Mouse (Mus musculus) heart, postnatal 0 days (tissue): ENCODE results near the gene Klf5. TPM values are rescaled to one million over a fixed set of nuclear protein-coding genes. Genes with fewer than 3 reads are reported as not detected.

Experiments
- ATAC-seq: fragments of 200-750 bp; cut with Nextera tagmentation; 2 replicates; pipeline ENCODE4 v1.8.0; 2017; ENCODE audit warnings: low read depth, moderate number of reproducible peaks, moderate library complexity; ENCODE audit not compliant: insufficient read depth
- DNase-seq: peaks from one replicate; pipeline ENCODE4 v3.0.0-alpha.2; 2016; ENCODE audit warnings: low spot score
- H3K27ac ChIP-seq: fragments of 300-500 bp; sonication (generic); 2 replicates; pipeline ENCODE4 v1.5.1; 2014; ENCODE audit warnings: low read depth, mild to moderate bottlenecking
- H3K27me3 ChIP-seq: fragments of 300-500 bp; sonication (generic); 2 replicates; pipeline ENCODE4 v1.6.1; 2014; ENCODE audit warnings: low read length, mixed read lengths; ENCODE audit not compliant: control insufficient read depth, insufficient read depth
- H3K36me3 ChIP-seq: fragments of 300-500 bp; sonication (generic); replicated peaks from 2 replicates; pipeline ENCODE4 v1.6.1; 2014; ENCODE audit warnings: low read length, mixed read lengths; ENCODE audit not compliant: control insufficient read depth, insufficient read depth
- H3K4me1 ChIP-seq: fragments of 300-500 bp; sonication (generic); 2 replicates; pipeline ENCODE4 v1.6.1; 2014; ENCODE audit warnings: antibody characterized with exemption; ENCODE audit not compliant: control insufficient read depth, insufficient read depth
- H3K4me2 ChIP-seq: fragments of 300-500 bp; sonication (generic); 2 replicates; pipeline ENCODE4 v1.6.1; 2014; ENCODE audit warnings: low read depth, mild to moderate bottlenecking, low read length, moderate library complexity
- H3K4me3 ChIP-seq: fragments of 300-500 bp; sonication (generic); 2 replicates; pipeline ENCODE4 v1.5.1; 2014; ENCODE audit warnings: low read depth, low read length
- H3K9ac ChIP-seq: fragments of 300-500 bp; sonication (generic); replicated peaks from 2 replicates; pipeline ENCODE4 v1.6.1; 2014; ENCODE audit warnings: low read depth, low read length, mixed read lengths
- H3K9me3 ChIP-seq: fragments of 300-500 bp; sonication (generic); replicated peaks from 2 replicates; pipeline ENCODE4 v1.6.1; 2016; ENCODE audit warnings: low read length; ENCODE audit not compliant: control insufficient read depth
- CTCF ChIP-seq: IDR thresholded peaks from 2 replicates; pipeline ENCODE4 v1.5.1; 2016; ENCODE audit warnings: antibody characterized with exemption, control low read depth, low read depth
- EP300 ChIP-seq: IDR thresholded peaks from 2 replicates; pipeline ENCODE4 v1.6.1; 2016; ENCODE audit warnings: antibody characterized with exemption, low read depth
- WGBS: fragments of 180-500 bp; shearing (Covaris S2); extraction: QIAGEN DNeasy Blood & Tissue Kit; methylation state at CpG from one replicate; pipeline ENCODE4 v1.1.7; 2014; 5-methylcytosine and 5-hydroxymethylcytosine counted together
- polyA plus RNA-seq: library from polyadenylated mRNA; unstranded; fragments of >200 nt; fragmentation: Nextera tagmentation; extraction: Ambion mirVana; gene quantifications from 2 replicates; pipeline ENCODE4 v1.2.1, GENCODE M21; 2015
- total RNA-seq: library from RNA; depleted of rRNA; stranded (reverse); fragments of >200 nt; gene quantifications from 2 replicates; pipeline ENCODE4 v1.2.3, GENCODE M21; 2014; ENCODE audit warnings: low replicate concordance

The Klf5 gene
- total and polyA plus RNA-seq, 2 experiments from 2014 or later = 0.11 to 0.83 TPM

GRCm38 (mm10) chr14:99299022-99299481 is 561 bp downstream of the Klf5 start:
- under 1% methylated on average over 58 of the region's 60 CpGs for WGBS

DNA sequence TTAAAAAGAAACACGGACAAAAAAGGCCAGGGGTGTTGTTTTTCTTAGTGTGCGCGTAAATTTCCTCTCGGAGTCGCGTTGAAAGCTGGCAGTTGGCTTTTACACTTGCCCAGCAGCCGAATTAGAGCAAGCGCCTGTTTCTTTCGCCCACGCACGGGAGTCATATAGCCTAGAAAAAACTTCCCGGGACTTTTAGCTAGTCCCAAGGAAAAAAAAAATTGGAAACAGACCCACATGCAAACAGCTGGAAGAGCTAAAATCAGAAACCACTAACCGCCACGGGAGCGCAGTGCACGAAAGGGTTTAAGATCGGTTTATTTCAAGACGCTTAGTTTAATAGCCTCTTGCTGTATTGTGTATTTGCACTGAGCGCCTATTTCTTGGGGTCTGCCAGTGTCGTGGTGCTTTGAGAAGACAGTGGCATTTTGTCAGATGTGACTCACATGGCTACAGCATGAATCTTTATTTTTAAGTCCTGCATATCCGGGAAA is 1.3 kb downstream of the Klf5 start:
- no peak for DNase-seq
- 11% methylated on average over 21 of the region's 21 CpGs for WGBS
- no peak overlapping the region for H3K9ac ChIP-seq

More at GRCm38 (mm10) chr14:99299022-99299481, 561 bp downstream of the Klf5 start:
- Histone ChIP-seq H3K9ac (peak overlapping the region; percentile 39), H3K36me3 (0 out of 2 replicates have a peak, but pooled peaks cover 3% of the 10 kb centered on the region), H3K4me1 (no peaks in the 10 kb centered on the region), H3K27ac (no peak overlapping the region), H3K9me3 (no peaks in the 10 kb centered on the region), H3K27me3 (peaks cover 8% of the 10 kb centered on the region; the same call in 1 of the 2 replicates), H3K4me3 (peak overlapping the region; percentile 68), H3K4me2 (peak overlapping the region; percentile 99)
- TF ChIP-seq EP300 (no peak), CTCF (peak; percentile 16)
- peak; percentile 74 for ATAC-seq
- DNase-seq = peak; percentile 37

GRCm38 (mm10) chr14:99301472-99301871 is 3.0 kb downstream of the Klf5 start:
- no peak overlapping the region for H3K4me3 ChIP-seq
- WGBS = 59% methylated on average over 11 of the region's 11 CpGs
- H3K9ac ChIP-seq = no peak overlapping the region
- 0 out of 2 replicates have a peak, but pooled peaks cover 3% of the 10 kb centered on the region for H3K36me3 ChIP-seq
- no peak overlapping the region for H3K27ac ChIP-seq
- DNase-seq (no peak), ATAC-seq (no peak)
- H3K4me1 ChIP-seq = no peaks in the 10 kb centered on the region
- TF ChIP-seq CTCF = 0 out of 2 replicates have a peak, but pooled peaks have one; percentile 8
- no peak for TF ChIP-seq EP300
- H3K27me3 ChIP-seq = peaks cover 8% of the 10 kb centered on the region; the same call in 1 of the 2 replicates
- no peaks in the 10 kb centered on the region for H3K9me3 ChIP-seq
- no peak overlapping the region for H3K4me2 ChIP-seq

More for the DNA sequence above, 1.3 kb downstream of the Klf5 start:
- no peaks in the 10 kb centered on the region for H3K4me1 ChIP-seq
- H3K27me3 ChIP-seq = peaks cover 8% of the 10 kb centered on the region; the same call in 1 of the 2 replicates
- H3K27ac ChIP-seq = no peak overlapping the region
- H3K36me3 ChIP-seq = 0 out of 2 replicates have a peak, but pooled peaks cover 3% of the 10 kb centered on the region
- H3K4me2 ChIP-seq = peak overlapping the region; percentile 99
- TF ChIP-seq CTCF = no peak
- no peak for TF ChIP-seq EP300
- no peak for ATAC-seq
- peak overlapping the region; percentile 68 for H3K4me3 ChIP-seq
- H3K9me3 ChIP-seq = no peaks in the 10 kb centered on the region

GRCm38 (mm10) chr14:99304387-99304786 is 5.9 kb downstream of the Klf5 start:
- no peak for TF ChIP-seq EP300
- TF ChIP-seq CTCF = no peak
- no peak overlapping the region for H3K27ac ChIP-seq
- H3K4me1 ChIP-seq = no peaks in the 10 kb centered on the region
- H3K9ac ChIP-seq = no peak overlapping the region
- no peak overlapping the region for H3K4me3 ChIP-seq
- H3K36me3 ChIP-seq = 0 out of 2 replicates have a peak, but pooled peaks cover 3% of the 10 kb centered on the region
- H3K4me2 ChIP-seq = no peak overlapping the region
- DNase-seq (no peak), ATAC-seq (no peak)
- no peaks in the 10 kb centered on the region for H3K27me3 ChIP-seq
- no peaks in the 10 kb centered on the region for H3K9me3 ChIP-seq
- WGBS = 70% methylated on average over 3 of the region's 3 CpGs

DNA sequence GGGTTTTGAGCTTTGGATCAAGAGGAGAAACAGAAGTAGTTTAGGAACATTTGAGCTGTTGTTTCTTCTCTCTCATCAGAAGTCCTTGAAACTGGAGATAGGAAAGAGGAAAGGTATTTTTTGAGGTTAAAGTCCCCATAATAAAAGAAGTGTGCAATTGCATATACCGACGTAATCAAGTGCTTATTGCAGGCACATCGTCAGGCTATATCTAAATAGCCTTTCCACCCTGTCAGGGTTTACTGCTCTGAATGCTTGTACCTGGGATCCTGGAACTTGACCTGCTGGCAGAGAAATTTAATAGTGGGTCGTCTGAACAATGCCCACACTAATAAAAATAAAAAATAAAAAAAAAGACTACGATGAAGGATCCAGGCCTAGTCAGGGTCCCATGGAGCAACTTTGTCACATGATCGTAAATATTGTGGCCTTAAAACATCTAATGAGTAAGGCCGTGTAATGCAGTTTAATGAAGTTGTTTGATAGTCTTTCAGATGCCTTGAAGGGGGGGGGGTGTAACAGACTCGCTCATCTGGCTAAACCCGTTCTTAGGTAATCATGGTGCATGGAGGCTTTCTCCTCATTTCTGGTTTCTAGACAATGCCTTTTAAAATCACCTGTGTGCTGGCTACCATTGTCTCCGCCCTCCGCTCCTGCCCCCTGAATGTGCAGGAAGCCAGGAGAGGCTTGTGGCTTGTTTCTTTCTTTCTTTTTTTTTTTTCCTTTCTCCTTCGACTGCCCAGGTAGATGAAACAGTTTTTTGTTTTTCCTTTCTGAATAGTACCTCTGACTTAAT is 6.7 kb downstream of the Klf5 start:
- Histone ChIP-seq H3K4me1 (no peaks in the 10 kb centered on the region), H3K4me2 (no peak overlapping the region), H3K4me3 (no peak overlapping the region), H3K36me3 (0 out of 2 replicates have a peak, but pooled peaks cover 3% of the 10 kb centered on the region), H3K9ac (no peak overlapping the region), H3K9me3 (no peaks in the 10 kb centered on the region), H3K27ac (no peak overlapping the region), H3K27me3 (no peaks in the 10 kb centered on the region)
- no peak for TF ChIP-seq CTCF
- no peak for TF ChIP-seq EP300
- ATAC-seq = no peak
- 86% methylated on average over 12 of the region's 12 CpGs for WGBS
- DNase-seq = no peak
